Mouse (Mus musculus) midbrain, embryonic 16.5 days (tissue): ENCODE results near the gene Zc3h7b. TPM values are rescaled to one million over a fixed set of nuclear protein-coding genes. Genes with fewer than 3 reads are reported as not detected.
"Not testable (repeated sequence)": the region's sequence is repeated elsewhere in the genome, so short reads cannot be mapped to it uniquely, and the experiment has no call there.

Experiments used
- ATAC-seq: fragments of 200-750 bp; cut with Nextera tagmentation; 2 replicates; pipeline ENCODE4 v1.8.0; 2017; ENCODE audit warnings: moderate TSS enrichment
- H3K27ac ChIP-seq: fragments of 300-500 bp; sonication (generic); 2 replicates; pipeline ENCODE4 v1.5.1; 2014; ENCODE audit warnings: mild to moderate bottlenecking, low read length, mixed read lengths
- H3K27me3 ChIP-seq: fragments of 300-500 bp; sonication (generic); 2 replicates; pipeline ENCODE4 v1.6.1; 2014; ENCODE audit warnings: low read depth, low read length, mixed read lengths; ENCODE audit not compliant: control insufficient read depth, insufficient read depth
- H3K36me3 ChIP-seq: fragments of 300-500 bp; sonication (generic); 2 replicates; pipeline ENCODE4 v1.6.1; 2014; ENCODE audit warnings: mild to moderate bottlenecking, low read length, moderate library complexity, mixed read lengths; ENCODE audit not compliant: control insufficient read depth, insufficient read depth
- H3K4me1 ChIP-seq: fragments of 300-500 bp; sonication (generic); 2 replicates; pipeline ENCODE4 v1.6.1; 2014; ENCODE audit warnings: mild to moderate bottlenecking, low read length, mixed read lengths; ENCODE audit not compliant: control insufficient read depth, insufficient read depth
- H3K4me2 ChIP-seq: fragments of 300-500 bp; sonication (generic); 2 replicates; pipeline ENCODE4 v1.6.1; 2014; ENCODE audit warnings: mild to moderate bottlenecking, low read length, mixed read lengths
- H3K4me3 ChIP-seq: fragments of 300-500 bp; sonication (generic); 2 replicates; pipeline ENCODE4 v1.5.1; 2014; ENCODE audit warnings: low read depth, mild to moderate bottlenecking, low read length, moderate library complexity, mixed read lengths
- H3K9ac ChIP-seq: fragments of 300-500 bp; sonication (generic); 2 replicates; pipeline ENCODE4 v1.6.1; 2014; ENCODE audit warnings: low read depth, low read length, mixed read lengths
- H3K9me3 ChIP-seq: fragments of 300-500 bp; sonication (generic); replicated peaks from 2 replicates; pipeline ENCODE4 v1.6.1; 2014; ENCODE audit warnings: mild to moderate bottlenecking, low read length, mixed read lengths; ENCODE audit not compliant: control insufficient read depth, poor library complexity, severe bottlenecking
- WGBS: fragments of 180-500 bp; shearing (Covaris S2); extraction: QIAGEN DNeasy Blood & Tissue Kit; methylation state at CpG from one replicate; pipeline ENCODE4 v1.1.7; 2014; 5-methylcytosine and 5-hydroxymethylcytosine counted together
- polyA plus RNA-seq: library from polyadenylated mRNA; unstranded; fragments of >200 nt; fragmentation: Nextera tagmentation; extraction: Ambion mirVana; gene quantifications from 2 replicates; pipeline ENCODE4 v1.2.1, GENCODE M21; 2015

Zc3h7b gene
- 53.1 and 54.2 TPM in 2 replicates for polyA plus RNA-seq

GRCm38 (mm10) chr15:81744992-81745600 lies at the start of gene Zc3h7b, which contains the start of gene Rangap1:
TSS of gene Zc3h7b (plus strand) at chr15:81745057.
TSS of gene Rangap1 (minus strand) at chr15:81745530.
- peak within 1 kb of the TSS; percentile 85 for H3K4me3 ChIP-seq
- H3K36me3 ChIP-seq = no peaks in the 10 kb centered on the region
- peak within 1 kb of the TSS; percentile 92 for H3K27ac ChIP-seq
- no peaks in the 10 kb centered on the region for H3K27me3 ChIP-seq
- H3K4me1 ChIP-seq = peaks cover 23% of the 10 kb centered on the region
- H3K9me3 ChIP-seq = no peaks in the 10 kb centered on the region
- peak; percentile 88 for ATAC-seq
- peak within 1 kb of the TSS; percentile 80 for H3K4me2 ChIP-seq
- under 1% methylated on average over 56 of the region's 65 CpGs for WGBS
- peak within 1 kb of the TSS; percentile 94 for H3K9ac ChIP-seq

DNA sequence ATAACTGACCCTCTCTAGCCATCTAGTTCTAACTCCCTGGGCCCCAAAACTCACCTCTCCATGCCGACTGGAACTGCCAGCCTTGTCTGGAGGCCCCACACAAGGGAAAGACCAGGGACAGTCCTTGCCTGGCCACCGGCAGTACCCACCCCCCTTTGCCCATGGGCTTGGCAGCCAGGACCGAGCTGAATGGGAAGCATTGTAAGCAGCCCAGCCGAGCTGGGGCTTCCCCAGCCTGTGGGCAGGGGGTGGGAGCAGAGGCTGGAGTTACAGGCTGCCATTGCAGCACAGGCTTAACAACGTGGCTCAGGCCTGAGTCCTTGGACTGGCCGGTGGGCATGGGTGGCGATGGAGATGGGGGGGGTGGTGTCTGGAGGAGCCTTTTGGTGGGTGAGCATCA lies 47.7 kb upstream of the Zc3h7b start, which contains the start of gene Chadl:
Gene Chadl, minus strand, starts transcription at position 113 of the 400 bp plus-strand sequence.
- Histone ChIP-seq H3K4me1 (peaks cover 13% of the 10 kb centered on the region; the same call in 1 of the 2 replicates), H3K36me3 (no peaks in the 10 kb centered on the region), H3K27me3 (peaks cover 8% of the 10 kb centered on the region), H3K4me2 (no peak within 1 kb of the TSS), H3K9ac (no peak within 1 kb of the TSS), H3K27ac (no peak within 1 kb of the TSS), H3K4me3 (no peak within 1 kb of the TSS), H3K9me3 (no peaks in the 10 kb centered on the region)
- 0 out of 2 replicates have a peak, but pooled peaks have one; percentile 18 for ATAC-seq
- 55% methylated on average over 7 of the region's 7 CpGs for WGBS

DNA sequence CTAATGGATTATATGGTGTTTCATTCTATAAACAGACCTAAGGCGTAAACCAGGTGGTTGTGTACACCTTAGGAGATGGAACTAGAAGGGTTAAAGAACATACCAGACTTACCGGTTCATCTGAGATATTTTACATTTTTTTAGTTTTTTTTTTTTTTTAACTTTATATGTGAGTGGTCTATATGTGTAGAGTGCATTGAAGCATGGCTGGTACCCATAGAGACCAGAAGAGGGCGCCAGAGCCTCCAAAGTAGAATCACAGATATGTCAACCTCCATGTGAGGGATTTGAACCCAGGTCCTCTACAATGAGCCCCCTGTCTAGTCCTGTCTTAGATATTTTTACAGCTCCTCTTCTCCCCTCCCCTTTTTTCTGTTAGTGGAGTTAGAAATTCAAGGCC lies 47.0 kb upstream of the Zc3h7b start:
- Histone ChIP-seq H3K4me3 (no peak overlapping the region), H3K36me3 (no peaks in the 10 kb centered on the region), H3K4me1 (peaks cover 10% of the 10 kb centered on the region; the same call in 1 of the 2 replicates), H3K27me3 (peaks cover 2% of the 10 kb centered on the region), H3K4me2 (no peak overlapping the region), H3K9ac (no peak overlapping the region), H3K27ac (no peak overlapping the region), H3K9me3 (no peaks in the 10 kb centered on the region)
- WGBS = 55% methylated on average over 3 of the region's 3 CpGs
- ATAC-seq = no peak

DNA sequence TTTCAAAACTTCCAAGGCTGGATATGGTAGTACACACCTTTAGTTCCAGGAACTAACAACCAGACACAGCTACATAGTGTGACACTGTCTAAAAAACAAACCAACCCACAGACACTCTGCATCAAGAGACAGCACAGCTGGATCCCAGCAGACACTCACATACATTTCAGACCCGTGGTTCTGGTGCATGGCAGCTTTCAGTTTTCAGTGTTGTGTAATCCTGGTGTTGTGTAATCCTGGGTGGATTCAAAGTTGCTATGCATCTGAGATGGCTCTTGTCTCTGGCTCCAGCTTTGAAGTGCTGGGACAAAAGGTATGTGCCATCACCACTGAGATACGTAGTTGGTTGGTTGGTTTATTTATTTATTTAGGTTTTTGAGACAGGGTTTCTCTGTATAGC lies 46.3 kb upstream of the Zc3h7b start:
- Histone ChIP-seq H3K4me3 (no peak overlapping the region), H3K36me3 (no peaks in the 10 kb centered on the region), H3K4me1 (peaks cover 7% of the 10 kb centered on the region; the same call in 1 of the 2 replicates), H3K9ac (no peak overlapping the region), H3K27me3 (no peaks in the 10 kb centered on the region; the same call in none of the 2 replicates), H3K9me3 (no peaks in the 10 kb centered on the region), H3K27ac (no peak overlapping the region), H3K4me2 (no peak overlapping the region)
- WGBS = 74% methylated on average over 2 of the region's 2 CpGs
- no peak for ATAC-seq

DNA sequence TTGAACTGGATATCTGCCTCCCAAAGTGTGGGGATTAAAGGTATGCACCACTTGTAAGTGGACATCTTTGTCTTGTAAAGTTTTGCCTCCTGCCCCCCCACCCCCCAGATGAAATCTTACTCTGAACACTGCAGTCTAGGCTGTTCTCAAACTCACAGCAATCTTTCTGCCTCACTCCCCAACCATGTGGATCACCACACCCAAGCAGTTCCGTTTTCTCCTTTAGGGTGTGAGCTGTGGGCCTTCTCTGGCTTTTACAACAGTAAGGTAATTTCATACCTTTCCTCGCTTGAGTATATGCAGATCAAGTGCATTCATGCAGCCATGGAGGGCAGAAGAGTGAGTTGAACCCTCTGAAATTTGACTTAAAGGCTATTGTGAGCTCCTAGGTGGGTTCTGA lies 44.7 kb upstream of the Zc3h7b start:
- no peaks in the 10 kb centered on the region; the same call in 1 of the 2 replicates for H3K27me3 ChIP-seq
- peaks cover 9% of the 10 kb centered on the region; the same call in 1 of the 2 replicates for H3K36me3 ChIP-seq
- H3K4me3 ChIP-seq = no peak overlapping the region
- H3K4me2 ChIP-seq = no peak overlapping the region
- WGBS = 72% methylated on average over 2 of the region's 2 CpGs
- H3K9me3 ChIP-seq = no peaks in the 10 kb centered on the region
- H3K9ac ChIP-seq = no peak overlapping the region
- no peak overlapping the region for H3K27ac ChIP-seq
- no peaks in the 10 kb centered on the region for H3K4me1 ChIP-seq
- no peak for ATAC-seq

- 85% methylated on average over 8 of the region's 8 CpGs for WGBS
- no peaks in the 10 kb centered on the region; the same call in 1 of the 2 replicates for H3K27me3 ChIP-seq
- no peak overlapping the region for H3K4me3 ChIP-seq
- H3K4me1 ChIP-seq = no peaks in the 10 kb centered on the region
- no peak for ATAC-seq
- H3K36me3 ChIP-seq = peaks cover 13% of the 10 kb centered on the region; the same call in 1 of the 2 replicates
- H3K9me3 ChIP-seq = no peaks in the 10 kb centered on the region
- H3K4me2 ChIP-seq = no peak overlapping the region
- no peak overlapping the region for H3K27ac ChIP-seq
- no peak overlapping the region for H3K9ac ChIP-seq
These were observed 44.3 kb upstream of the Zc3h7b start for GRCm38 (mm10) chr15:81700601-81701000.

- not testable (repeated sequence) for H3K27me3 ChIP-seq, H3K4me1 ChIP-seq, H3K9ac ChIP-seq, H3K4me2 ChIP-seq, H3K4me3 ChIP-seq, H3K9me3 ChIP-seq, ATAC-seq, H3K27ac ChIP-seq
- 81% methylated on average over 4 of the region's 4 CpGs for WGBS
- H3K36me3 ChIP-seq = peaks cover 13% of the 10 kb centered on the region; the same call in 1 of the 2 replicates
These were observed 43.5 kb upstream of the Zc3h7b start for GRCm38 (mm10) chr15:81701350-81701749.

- Histone ChIP-seq H3K4me2 (no peak overlapping the region), H3K9ac (no peak overlapping the region)
These were observed 42.4 kb upstream of the Zc3h7b start for GRCm38 (mm10) chr15:81702306-81703093.

GRCm38 (mm10) chr15:81703094-81703489 lies 41.8 kb upstream of the Zc3h7b start:
- H3K9me3 ChIP-seq = no peaks in the 10 kb centered on the region
- no peaks in the 10 kb centered on the region for H3K4me1 ChIP-seq
- peaks cover 13% of the 10 kb centered on the region; the same call in 1 of the 2 replicates for H3K36me3 ChIP-seq
- no peak overlapping the region for H3K9ac ChIP-seq
- no peak overlapping the region for H3K4me3 ChIP-seq
- no peak overlapping the region for H3K27ac ChIP-seq
- H3K4me2 ChIP-seq = no peak overlapping the region
- 82% methylated on average over 3 of the region's 3 CpGs for WGBS
- H3K27me3 ChIP-seq = no peaks in the 10 kb centered on the region
- no peak for ATAC-seq

More at GRCm38 (mm10) chr15:81702306-81703093, 42.4 kb upstream of the Zc3h7b start:
- H3K27me3 ChIP-seq = no peaks in the 10 kb centered on the region
- peaks cover 13% of the 10 kb centered on the region; the same call in 1 of the 2 replicates for H3K36me3 ChIP-seq
- no peak overlapping the region for H3K4me3 ChIP-seq
- no peaks in the 10 kb centered on the region for H3K4me1 ChIP-seq
- H3K27ac ChIP-seq = no peak overlapping the region
- 88% methylated on average over 13 of the region's 13 CpGs for WGBS
- no peak for ATAC-seq
- H3K9me3 ChIP-seq = no peaks in the 10 kb centered on the region
